Mouse (Mus musculus) ovary, postnatal 14 days (tissue): ENCODE data around the gene Ndrg4.
"Not testable (repeated sequence)": the region's sequence is repeated elsewhere in the genome, so short reads cannot be mapped to it uniquely, and the experiment has no call there.

Source experiments
- DNase-seq: peaks from one replicate; pipeline ENCODE4 v3.0.0; 2022; ENCODE audit warnings: low spot score

The Ndrg4 gene

DNA sequence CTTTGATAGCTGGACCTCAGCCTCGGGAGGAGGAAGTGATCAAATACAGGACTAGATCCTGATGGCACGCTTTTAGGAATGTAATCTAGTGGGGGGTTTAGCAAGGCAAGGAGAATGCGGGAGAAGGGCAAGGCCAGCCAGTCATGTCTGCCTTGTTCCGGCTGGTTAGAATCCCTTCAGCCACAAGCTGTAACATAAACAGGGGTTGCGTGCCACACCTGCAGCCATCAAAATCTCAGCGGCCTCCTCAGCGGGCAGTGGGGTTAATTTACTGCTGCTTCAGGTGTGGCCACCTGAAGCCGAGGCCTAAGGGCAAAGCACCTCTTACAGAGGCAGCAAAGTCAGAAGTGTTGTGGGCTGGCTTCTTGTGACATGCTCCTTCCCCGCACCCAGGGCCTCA, at the start of gene Ndrg4:
Gene Ndrg4 (plus strand): TSS at position 350 of the 400 bp plus-strand sequence.
- DNase-seq: no peak

DNA sequence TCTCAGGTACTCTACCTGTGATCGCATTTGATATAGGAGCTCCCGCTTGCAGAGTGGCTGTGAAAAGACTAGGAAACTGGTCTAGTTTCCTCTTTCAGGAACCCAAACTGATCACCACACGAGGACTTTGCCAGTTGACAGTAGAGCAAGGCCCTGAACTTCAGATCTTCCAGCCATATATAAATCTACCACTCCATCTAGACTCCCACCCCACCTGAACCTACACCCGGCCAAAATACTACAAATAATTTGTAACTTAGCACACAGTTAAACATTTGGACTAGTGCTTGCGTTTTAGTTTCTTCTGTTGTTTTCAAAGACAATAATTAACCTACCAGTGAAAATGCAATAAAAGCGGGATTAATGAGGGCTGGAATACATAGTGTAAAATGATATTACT, 43.9 kb upstream of the Ndrg4 start:
- no peak for DNase-seq

DNA sequence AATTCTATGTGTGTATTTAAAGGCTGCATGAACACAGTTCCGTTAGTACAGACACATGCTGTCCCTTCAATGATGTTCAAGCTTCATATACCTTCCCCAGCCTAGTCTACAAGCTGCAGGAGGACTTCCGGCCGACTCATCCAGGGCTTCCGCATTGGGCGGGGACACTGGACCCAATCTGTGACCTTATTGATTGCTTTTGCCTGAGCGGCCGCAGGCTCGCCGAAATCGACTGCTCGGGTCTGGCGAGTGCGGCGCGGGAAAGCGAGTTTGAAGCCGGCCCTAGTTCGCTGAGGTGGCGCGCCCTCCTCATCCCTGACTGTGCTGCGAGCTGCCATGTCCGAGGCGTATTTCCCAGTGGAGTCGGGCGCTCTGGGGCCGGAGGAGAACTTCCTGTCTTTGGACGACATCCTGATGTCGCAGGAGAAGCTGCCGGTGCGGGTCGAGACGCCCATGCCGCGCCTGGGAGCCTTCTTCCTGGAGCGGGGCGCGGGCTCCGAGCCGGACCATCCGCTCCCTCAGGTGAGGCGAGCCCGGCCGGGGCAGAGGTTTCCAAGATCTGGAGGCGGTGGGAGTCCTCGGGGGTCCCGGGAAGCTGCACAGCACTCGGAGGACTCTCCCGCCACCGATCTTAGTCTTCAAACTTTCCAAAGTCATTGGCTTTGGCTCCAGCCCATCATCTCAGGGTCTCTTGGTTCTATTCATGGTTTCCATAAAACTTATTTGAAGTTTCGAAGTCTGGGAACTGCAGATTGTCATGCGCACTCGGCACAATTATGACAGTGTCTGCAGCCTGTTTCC, 43.3 kb upstream of the Ndrg4 start, which contains the start of gene Gins3:
Gene Gins3 (plus strand): TSS at position 192 of the 801 bp plus-strand sequence.
- peak; percentile 88 for DNase-seq

DNA sequence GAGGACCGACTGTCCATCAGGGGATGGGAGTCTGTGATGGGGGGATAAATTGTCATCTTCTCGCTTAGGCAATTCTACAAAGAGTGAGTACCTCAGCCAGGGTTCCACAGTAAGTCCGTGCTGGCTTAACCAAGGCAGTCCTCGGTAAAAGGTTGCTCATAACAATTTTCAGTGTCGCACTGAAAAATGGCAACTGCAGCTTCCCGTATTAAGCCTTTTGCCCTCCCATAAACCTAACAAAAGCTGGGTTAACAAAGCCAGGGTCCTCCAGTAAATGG, 42.8 kb upstream of the Ndrg4 start:
- no peak for DNase-seq

DNA sequence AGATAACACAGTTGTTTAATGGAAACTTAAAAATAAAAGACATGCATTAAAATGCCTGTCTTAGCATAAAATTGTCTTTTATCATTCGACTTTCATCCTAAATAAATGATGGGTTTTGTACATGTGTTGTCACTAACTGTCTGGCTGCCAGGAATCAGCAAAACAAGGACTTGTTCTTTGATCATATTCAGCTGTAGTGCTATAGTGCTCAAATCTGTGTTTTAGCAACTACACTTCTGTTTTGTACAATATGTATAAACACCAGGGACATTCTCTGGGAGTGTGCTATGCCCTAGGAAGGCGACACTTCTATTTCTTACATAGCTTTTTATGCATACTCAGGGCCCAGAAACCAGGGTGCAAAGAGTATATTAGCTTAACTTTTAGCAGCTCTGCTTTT, 31.8 kb upstream of the Ndrg4 start:
- DNase-seq: no peak

DNA sequence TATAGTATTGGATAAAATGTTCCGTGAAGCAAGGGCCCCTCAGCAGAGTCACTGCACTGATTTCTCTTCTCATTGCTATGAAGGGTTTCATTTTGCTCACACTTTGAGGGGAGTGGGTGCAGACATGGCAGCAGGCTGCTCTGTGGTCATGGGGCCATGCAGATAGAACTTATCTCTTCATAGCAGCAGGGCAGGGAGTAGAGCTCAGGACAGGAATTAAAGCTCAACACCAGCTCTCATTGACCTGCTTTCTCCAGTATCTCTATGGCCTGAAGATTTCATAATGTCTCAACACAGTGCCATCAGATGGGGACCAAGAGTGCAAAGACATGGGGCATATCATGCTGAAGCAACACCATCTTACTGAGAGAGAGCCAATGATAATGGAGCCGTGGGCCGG, 28.5 kb upstream of the Ndrg4 start:
- DNase-seq: no peak

DNA sequence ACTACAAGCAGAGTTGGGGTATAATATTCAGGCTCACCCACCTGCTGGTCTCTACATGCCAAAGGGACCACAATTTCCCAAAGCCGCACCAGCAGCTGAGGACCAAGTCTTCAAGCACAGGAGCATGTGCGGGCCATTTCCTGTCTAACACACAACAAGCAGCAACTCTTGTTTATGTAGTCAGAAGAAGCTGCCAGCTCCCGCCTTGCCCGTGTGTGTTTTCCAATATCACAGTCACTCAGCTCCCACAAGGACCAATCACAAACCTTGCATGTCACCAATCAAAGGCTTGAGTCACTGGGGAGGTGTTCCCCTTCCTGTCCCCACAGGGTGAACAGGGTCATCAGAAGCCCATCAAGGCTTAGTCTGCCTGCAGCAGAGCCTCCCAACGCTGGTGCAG, 23.4 kb upstream of the Ndrg4 start:
- no peak for DNase-seq

DNA sequence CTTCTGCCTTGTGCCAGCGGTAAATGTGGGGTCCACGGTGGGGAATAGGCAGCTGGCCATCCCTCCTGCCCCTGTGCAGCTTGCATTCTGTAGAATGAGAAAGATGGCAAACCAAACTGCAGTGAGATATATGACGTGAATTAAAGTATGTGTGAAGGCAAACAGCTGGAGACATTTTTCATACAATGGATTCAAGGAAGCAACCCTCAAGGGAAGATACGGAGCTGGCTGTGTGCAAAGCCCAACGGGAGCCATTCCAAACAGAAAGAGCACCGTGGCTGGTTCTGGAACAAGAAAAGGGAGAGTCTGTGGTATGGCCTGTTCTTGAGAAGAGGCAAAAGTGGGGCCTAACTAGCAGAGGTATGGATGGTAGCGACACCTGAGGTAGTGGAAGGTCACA, 20.9 kb upstream of the Ndrg4 start:
- no peak for DNase-seq

DNA sequence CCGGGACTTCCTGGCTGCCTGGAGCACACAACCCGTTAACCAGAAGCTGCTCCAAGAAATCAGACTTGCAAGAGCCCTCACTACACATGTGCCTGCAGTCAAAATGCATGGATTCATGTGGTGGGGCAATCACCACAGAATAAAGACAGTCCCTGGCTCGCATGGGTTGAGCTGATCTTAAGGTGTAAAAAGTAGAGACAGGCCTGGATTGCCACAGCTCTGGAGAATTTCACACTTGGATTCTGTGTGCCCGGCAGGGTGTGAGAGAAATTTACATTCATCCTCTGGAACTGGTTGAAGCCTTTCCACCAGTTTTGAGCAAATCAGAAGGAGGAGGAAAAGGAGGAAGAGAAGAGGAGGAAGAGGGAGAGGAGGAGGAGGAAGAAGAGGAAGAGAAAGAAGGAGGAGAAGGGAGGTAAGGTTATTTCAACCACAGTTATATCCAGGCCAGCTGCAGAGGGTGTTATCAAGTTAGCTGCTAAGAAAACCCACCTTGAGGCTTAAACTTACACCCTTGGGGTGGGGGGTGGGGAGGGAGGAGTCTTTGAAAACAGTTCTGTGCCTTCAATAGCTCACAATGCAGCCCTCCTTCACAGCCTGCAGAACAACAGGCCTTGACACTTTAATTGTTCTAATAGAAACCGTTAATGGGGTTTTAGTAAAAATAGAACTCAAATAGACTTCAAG, 20.3 kb upstream of the Ndrg4 start:
- no peak for DNase-seq

DNA sequence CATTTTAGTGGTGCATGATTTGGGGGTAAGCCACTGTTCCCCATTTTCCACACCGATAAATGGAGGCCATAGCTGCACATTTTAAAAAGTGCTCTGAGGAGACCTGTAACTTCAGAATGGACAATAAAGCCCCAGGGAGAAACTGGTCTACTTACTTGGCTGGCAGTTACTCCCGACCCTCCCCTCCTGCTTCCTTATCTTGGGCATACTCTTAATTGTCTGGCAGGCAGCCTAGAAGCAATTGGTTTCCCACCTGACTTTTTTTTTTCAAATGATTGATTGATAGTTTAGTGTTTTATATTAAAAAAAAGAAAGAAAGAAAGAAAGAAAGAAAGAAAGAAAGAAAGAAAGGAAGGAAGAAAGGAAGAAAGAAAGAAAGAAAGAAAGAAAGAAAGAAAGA, 19.3 kb upstream of the Ndrg4 start:
- DNase-seq: no peak

DNA sequence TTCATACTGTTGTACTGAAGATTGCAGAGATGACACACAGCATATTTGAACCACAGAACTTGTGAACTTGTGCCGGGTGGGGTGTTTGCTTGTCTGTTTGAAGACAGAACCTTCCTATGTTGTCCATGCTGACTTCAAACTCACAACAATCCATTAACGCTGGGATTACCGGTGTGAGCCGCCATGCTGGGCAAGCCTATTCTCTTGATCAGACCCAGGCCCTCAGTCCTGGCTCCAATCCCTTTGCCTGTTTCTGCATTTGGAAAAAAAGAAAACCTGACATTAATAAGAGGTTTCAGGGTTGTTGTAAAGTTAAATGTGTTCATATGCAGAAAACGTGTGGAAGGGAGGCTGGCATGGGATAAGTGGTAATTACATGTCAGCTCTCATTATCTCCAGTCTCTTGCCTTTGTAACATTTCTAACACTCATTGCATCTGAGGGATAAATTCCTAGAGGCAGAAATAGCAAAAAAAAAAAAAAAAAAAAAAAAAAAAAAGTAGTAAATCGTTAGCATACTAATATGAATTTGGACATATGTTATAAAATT, 16.4 kb upstream of the Ndrg4 start:
- DNase-seq: no peak

DNA sequence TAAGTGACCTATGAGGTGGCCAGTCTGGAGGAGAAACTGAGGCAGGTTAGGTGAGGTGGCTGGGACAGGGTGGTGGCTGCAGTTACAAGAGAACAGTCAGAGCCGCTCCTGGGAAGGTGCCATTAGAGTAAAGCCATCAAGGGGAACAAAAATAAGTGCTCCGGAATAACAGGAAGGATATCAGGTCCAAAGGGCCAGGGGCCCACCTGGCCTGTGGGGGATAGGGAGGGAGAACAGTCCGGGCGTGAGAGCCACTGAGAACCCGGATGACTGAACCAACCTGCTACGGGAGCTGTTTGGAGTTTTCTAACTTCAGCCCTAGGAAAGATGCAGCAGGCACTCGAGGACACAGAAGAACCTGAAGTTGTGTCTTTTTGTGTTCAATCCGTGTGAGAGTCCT, 15.7 kb upstream of the Ndrg4 start:
- DNase-seq: no peak

DNA sequence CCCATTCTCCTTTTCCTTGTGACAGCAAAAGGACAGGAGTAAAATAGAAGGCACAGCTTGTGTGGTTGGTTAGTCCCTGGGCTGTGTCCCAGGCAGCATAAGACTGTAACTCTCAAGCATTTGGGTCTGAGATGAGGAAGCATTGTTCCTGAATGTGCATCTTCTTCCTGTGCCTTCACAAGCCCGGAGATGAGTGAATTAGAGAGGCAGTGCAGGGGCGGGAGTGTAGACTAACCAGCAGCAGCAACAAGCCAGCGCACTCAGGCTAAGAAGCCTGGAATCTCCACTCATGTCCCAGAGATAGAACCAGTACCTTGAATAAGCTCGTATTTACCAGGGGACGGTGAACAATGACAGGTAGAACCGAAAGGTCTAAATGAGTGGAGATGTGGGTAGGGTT, 15.2 kb upstream of the Ndrg4 start:
- DNase-seq: no peak

DNA sequence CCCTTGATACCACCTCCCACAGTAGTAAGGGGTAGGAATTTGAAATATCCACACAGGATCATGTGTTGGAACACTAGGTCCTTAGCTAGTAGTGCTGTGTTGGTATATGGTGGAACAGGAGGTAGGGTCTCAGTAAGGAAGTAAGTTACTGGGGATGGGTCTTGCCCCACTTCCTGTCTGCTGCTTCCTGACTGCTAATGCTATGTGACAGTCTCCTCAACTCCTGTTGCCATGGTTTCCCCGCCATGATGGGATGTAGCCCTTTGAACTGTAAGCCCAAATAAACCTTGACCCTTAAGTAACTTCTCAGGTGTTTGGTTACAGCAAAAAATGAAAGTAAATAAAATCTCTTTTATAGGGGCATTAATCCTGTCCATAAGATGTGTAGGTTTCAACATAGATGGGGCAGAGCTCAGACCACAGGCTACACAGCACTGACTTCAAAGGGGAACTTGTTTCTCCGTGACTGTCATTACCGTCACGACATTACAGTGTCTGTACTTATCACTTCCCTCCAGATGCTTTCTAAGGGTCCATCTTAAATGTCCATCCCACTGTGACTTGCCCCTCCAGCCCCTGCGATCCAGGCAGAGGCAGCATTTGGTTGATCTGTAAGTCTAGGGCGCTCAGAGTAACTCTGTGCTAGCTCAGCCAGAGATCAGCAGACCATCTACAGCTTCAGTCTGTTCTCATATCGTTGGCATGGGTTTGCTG, 13.7 kb upstream of the Ndrg4 start:
- DNase-seq: no peak

DNA sequence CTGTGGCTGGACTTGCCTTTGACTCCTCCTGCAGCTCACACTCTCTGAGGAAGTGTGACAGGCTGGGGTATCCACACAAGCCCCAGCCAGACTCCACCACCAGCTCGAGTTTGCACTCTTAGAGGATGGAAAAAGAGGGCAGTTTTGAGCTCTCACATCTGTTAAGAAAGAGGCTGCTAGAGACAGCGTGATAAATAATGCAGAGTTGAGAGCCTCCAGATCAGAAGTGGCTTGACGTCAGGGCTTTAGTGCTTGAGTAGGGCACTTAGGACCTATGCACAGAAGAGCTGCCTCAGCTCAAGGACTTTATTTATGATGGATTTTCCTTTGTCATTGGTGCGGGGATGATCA, 13.2 kb upstream of the Ndrg4 start:
- no peak for DNase-seq

DNA sequence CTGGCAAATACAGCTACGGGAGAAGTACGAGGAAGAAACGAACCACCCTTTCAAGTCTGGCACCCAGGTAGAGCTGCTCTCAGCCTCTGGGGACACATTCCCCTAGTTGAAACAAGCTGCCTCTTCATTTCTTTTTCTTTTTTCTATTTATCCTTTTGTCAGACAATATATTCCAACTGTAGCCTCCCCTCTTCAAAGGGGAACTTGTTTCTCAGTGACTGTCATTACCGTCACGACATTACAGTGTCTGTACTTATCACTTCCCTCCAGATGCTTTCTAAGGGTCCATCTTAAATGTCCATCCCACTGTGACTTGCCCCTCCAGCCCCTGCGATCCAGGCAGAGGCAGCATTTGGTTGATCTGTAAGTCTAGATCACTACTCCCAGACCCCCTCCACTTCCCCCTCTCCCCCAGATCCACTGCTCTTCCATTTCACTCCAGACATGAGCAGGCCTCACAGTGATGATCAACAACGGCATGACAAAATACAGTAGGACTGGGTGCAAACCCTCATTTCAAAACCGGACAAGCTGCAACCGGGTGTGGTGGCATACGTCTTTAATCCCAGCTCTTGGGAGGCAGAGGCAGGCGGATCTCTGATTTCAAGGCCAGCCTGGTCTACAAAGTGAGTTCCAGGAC, 10.8 kb upstream of the Ndrg4 start:
- DNase-seq: not testable (repeated sequence)

DNA sequence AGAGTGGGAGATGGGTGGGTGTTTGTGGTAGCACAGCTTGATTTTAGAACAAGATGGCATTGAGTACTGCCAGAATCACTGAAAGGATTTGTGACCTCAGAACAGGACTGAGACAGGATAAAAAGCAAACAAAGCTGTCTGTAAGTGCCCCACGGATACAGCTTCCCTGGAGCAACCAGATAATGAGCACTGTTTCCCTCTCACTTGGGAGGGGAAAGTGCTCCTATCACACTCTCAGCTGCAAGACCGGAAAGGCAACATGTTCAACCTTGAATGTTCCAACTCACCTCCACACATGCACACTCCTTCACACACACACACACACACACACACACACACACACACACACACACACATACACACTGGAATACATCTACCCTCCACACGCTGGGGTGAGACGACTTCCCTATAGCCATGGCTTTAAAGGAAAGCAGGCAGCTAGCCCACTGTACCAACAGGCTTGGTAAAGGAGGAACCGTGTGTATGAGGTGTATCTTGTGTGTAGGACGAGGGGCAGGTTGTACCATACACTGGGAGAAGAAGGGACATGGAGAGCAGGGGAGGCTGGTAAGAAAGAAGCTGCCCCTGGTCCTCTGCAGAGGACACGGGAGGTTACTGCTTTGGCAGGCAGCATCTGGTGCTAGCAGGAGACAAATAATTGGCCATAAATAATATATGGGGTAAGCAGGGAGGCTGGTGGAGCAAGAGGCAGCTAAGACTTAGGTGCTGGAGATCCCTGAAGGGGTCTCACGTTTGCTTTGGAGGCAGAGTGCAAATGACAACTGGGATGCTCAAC, 8.4 kb upstream of the Ndrg4 start:
- no peak for DNase-seq

DNA sequence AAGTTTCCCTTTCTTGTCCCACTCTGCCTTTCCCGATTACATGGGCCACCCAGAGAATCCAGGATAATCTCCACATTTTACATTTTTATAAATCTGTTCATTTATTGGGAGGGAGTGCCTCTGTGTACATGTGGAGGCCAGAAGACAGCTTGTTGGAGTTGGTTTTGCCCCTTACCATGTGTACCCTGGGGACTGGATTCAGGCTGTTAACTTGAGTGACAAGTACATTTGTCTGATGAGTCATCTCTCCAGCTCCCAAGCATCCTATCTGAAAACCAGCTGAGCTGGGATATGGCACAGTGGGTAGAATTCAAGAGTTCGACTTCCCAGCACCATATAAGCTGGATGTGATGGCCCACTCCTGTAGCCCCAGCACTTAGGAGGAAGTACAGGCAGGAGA, 6.8 kb upstream of the Ndrg4 start:
- no peak for DNase-seq

DNA sequence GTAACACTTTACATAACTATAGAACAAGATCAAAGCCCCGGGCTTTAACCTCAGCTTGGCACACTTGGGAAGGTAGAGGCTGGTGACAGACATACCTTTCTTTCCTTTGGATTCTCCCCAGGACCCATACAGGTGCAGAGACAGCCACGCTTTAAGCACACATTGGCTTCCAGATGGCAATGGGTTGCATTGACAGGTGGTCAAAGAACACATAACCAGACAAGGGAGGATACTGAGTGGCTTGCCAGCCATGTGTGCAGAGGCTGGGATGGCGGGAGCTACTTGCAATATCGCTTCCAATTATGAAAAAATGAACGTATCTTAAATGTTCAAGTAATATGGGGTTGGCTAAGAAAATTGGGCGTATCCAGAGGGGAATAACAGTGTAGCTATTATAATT, 4.9 kb upstream of the Ndrg4 start:
- no peak for DNase-seq

DNA sequence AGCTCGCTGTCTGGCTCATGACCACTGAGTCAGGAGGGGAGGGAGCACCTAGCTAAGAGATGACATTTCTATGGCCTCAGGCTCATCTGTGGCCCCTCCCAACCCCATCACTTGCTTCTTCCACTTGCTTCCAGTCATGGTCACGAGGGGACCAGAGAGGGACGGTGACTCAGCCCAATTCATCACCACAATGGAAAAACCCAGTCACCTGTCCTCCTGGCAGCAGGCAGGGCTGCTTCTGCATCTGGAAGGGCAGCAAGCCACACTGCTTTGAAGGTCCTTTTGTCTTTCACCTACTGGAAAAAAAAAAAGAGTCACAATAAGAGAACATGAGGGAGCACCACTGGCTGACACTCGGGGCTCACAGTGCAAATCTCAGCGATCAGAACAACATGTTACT, 4.0 kb upstream of the Ndrg4 start:
- DNase-seq: no peak

DNA sequence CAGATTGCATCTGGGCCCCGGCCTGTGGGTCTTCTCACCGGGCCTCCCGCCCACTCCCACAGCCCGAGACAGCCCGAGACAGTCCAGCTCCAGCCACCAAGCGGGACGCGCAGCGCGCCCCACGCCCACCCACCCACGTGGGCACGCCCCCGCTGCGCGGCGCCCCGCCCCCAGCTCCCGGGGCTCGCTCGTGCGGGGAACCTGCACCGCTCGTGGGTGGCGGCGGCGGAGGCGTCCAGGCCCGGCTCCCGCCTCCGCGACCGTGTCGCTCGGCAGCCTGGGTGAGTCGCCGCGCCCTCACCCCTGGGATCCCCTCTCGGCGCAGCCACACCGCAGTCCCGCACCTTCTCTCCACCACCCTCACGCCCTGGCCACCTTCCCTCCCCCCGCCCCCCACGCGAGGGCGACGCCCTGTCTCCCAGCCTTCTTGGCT, 827 bp downstream of the Ndrg4 start:
- no peak for DNase-seq
